Mouse (Mus musculus) left cerebral cortex, postnatal 4 days (tissue): ENCODE data around the gene Slc51b. TPM values are rescaled to one million over a fixed set of nuclear protein-coding genes. Genes with fewer than 3 reads are reported as not detected.

Experiments
- DNase-seq: peaks from one replicate; pipeline ENCODE4 v3.0.0-alpha.2; 2022
- intact Hi-C: fragments of 180-260 bp; cut with DNase I; formaldehyde crosslinking; loops from one replicate; pipeline ENCODE4 v1.15.1; 2025
- total RNA-seq, 2 experiments: library from RNA; stranded (reverse); gene quantifications; 2 replicates each; pipeline ENCODE4 v1.2.3; 2021

Slc51b gene
- total RNA-seq, 2 experiments from 2014 or later, result not detected

GRCm38 (mm10) chr9:65411326-65411725 lies 11.4 kb downstream of the Slc51b start:
- intact Hi-C loops, result no loop called here
- no peak for DNase-seq

DNA sequence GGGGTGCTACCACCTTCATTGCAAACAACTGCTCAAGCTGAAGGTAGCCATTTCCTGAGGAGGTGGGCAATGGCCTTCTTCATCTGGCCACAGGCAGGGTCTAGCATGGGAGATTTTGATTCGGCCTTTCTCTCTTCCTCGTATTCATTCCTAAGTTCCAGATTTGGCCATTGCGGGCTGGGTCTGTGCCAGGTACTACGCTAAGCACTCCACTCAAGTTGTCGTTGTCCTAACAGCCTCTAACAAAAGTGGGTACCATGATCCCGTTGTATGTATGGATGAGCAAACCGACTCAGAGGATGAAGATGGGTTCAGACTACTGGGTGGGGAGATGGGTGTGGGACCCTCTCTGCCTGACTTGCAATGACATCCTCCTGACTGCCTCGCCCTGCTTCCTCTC lies 12.4 kb downstream of the Slc51b start:
- no peak for DNase-seq
- intact Hi-C loops, result no loop called here

DNA sequence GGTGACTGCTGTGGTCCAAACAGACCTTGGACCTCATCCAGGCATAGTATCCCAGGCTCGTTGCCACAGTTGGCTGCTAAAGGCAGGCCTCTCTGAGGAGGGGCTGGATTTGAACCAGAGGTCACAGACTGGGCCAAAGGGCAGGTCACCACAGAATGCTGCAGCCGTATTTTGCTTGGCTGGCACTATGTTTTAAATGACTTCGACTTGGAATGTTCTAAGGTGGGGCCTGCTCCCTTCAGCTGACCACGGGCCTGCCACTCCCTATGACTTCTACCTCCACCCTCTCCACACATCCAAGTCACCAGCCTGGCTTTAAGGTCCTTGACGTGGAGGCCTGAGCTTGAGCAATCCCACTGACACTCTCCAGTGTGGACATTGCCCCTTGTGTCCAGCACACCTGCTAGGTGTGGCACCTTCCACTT lies 13.9 kb downstream of the Slc51b start:
- intact Hi-C loops, result no loop called here
- DNase-seq, result no peak

DNA sequence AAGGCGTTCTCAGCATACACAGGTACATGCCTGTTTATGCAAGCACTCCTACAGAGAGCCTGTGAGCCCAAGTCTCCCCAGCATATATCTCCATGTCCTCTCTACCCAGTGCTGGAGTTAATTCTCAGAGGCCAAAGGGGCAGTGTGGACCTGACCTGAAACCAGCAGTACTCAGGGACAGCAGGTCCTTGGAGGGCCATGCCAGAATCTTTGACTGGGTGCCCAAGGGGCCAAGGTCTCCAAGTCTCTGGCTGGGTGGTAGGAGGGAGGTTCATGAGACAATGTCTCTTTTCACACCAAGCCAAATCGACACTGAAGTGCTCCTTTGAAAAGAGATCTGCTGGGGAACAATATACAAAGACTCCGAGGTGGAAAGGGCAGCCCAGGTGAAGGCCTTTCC lies 14.9 kb downstream of the Slc51b start:
- intact Hi-C loops, result no loop called here
- no peak for DNase-seq

DNA sequence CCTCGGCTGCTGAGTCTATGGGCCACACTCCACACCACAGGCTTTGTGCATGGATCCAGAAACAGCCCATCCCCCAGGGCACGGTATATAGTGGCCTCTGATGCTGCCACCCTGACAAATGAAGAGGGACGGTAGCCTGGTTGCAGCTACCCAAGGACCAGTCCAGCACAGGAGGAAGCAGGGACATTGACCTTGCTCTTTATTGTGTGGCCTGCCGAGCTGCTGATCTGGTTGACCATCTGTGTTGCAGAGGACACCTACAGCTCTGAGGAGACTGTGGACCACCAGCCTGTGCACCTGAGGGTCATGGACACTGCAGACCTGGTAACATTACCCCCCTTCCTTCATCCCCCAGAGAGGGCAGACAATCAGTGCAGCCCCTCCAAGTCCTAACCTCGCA lies 15.4 kb downstream of the Slc51b start:
- intact Hi-C loops, result no loop called here
- no peak for DNase-seq

- no peak for DNase-seq
- intact Hi-C loops, result no loop called here
Observed at GRCm38 (mm10) chr9:65405184-65405449, 17.6 kb downstream of the Slc51b start.

- intact Hi-C loops, result no loop called here
- peak; percentile 79 for DNase-seq
Observed at GRCm38 (mm10) chr9:65404331-65405183, 18.2 kb downstream of the Slc51b start.

DNA sequence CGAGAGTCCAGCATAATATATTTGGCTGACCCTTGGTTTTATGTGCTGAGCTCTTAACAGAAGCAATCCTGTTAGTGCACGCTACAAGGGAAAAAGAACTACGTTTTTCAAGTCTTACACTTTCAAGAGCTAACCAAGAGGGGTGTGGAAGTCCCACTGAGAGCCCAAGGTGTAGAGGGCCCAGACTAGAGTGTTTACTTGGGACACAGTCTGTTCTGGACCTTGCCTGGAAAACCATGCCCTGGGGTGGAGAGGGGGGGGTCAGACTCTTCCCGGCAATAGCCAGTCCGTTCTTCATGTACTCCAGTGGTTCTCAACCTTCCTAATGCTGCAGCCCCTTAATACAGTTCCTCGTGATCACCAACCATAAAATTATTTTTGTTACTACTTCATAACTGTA lies 22.8 kb downstream of the Slc51b start:
- intact Hi-C loops, result no loop called here

DNA sequence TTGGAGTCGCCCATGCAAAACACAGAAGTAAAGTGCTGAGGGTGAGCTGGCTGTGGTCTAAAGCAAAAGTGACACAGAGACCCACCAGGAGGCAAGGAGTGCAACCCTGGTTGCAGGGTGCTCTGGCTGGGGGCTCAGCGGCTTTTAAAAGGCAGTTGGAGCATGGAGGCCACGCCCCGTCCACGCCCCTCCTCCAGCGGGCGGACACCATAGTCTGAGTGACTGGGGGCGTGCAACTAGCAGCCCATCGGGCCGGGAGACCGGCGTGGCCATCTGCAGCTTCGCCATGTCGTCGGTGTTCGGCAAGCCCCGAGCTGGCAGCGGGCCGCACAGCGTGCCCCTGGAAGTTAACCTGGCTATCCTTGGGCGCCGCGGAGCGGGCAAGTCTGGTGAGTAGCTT lies 24.5 kb downstream of the Slc51b start, which contains the start of gene Rasl12:
Rasl12 (plus strand) TSS at position 228 of the 400 bp plus-strand sequence.
- intact Hi-C loops, result no loop called here
- peak; percentile 84 for DNase-seq

More for the DNA sequence above, 22.8 kb downstream of the Slc51b start:
- no peak for DNase-seq

DNA sequence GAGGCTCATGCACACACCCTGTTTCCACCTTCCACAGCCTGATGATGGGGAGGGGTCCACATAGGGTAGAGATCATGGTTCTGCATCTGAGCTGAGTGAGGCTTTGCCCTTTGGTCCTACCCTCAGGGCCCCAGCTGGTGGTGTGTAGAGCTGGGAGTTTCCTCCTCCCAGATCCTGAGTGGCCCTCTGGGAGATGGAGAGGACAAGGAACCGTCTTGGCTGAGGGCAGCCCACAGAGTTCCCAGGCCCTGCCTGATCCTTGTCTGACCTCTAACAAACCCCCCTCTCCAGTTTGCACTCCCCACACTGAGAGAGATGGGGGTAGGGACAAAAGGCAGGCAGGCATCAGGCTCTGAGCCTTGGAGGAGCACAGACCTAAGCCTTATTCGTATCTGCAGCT lies 28.4 kb downstream of the Slc51b start:
- intact Hi-C loops, result no loop called here
- no peak for DNase-seq

DNA sequence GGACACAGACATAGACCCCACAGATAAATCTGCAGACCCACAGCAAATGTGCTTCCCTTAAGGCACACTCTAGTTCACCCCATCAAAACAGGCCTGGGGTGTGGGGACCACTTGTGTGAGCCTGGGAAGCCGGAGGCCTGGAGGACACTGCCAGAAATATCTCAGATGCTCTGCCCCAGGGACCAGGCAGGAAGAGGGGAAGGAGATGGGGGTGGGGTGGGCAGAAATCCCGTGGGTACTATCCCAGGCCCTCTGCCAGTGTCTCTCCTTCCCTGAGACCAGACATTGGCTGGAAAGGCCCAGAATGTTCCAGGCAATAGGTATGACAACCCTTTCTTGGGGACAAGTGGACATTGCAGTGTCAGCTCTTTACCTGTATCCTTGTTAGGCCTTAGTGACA lies 29.1 kb downstream of the Slc51b start:
- intact Hi-C loops, result no loop called here
- no peak for DNase-seq

- peak; percentile 74 for DNase-seq
- intact Hi-C loops, result no loop called here
Observed at GRCm38 (mm10) chr9:65392638-65393364, 30.0 kb downstream of the Slc51b start.

DNA sequence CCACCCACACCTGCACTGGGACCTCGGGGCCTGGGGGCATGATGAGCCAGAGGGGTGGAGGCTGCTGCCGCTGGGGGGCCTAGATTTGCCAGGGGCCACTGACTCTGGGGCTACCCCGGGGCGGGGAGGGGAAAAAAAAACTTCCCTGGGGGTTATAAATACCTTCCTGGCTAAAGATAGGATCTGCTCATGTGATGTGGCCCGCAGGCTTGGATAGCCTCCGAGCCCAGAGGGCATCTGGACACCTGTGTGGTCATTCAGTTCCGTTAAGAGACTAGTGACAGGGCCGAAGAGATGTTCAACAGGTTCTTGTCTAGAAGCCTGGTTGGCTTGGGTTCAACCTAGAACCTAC lies 31.2 kb downstream of the Slc51b start, which contains the start of gene Kbtbd13:
Kbtbd13 (minus strand) TSS at position 40 of the 352 bp plus-strand sequence.
- no peak for DNase-seq
- intact Hi-C loops, result no loop called here

DNA sequence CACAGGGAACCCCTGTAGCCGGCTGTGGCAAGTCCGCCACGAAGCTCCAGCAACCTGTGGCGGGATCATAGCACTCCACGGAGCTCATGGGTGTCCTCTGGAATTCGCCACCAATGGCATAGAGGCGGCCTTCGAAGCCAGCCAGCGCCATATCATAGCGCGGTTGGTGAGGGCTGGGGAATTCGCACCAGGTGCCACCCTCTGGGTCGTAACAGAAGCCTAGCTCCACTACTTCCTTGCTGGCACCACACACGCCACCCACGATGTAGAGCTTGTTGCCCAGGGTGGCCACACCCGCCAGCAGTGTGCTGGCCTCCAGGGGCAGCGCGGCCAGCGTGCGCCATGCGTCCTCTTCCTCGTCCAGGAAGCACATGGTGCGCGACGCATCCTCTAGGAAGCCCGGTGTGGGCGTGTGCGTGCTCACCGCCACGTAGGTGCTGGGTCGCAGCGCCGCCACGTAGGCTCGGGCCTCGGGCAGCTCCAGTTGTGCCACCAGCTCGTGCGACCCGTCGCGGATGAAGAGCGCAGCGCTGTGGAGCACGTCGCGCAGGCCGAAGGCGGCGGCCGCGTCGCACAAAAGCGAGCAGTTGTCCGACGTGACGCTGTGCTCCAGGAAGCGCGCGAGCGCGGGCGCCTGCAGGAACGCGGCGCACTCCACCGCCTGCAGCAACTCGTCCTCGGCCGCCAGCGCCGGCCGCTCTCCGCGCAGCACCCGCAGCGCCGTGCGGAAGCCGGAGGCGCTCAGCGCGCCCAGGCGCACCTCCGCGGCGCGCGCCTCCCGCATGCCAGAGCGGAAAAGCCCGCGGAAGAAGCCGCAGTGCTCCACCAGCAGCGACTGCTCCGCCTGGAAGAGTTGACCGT lies 31.8 kb downstream of the Slc51b start:
- intact Hi-C loops, result no loop called here
- DNase-seq, result no peak

DNA sequence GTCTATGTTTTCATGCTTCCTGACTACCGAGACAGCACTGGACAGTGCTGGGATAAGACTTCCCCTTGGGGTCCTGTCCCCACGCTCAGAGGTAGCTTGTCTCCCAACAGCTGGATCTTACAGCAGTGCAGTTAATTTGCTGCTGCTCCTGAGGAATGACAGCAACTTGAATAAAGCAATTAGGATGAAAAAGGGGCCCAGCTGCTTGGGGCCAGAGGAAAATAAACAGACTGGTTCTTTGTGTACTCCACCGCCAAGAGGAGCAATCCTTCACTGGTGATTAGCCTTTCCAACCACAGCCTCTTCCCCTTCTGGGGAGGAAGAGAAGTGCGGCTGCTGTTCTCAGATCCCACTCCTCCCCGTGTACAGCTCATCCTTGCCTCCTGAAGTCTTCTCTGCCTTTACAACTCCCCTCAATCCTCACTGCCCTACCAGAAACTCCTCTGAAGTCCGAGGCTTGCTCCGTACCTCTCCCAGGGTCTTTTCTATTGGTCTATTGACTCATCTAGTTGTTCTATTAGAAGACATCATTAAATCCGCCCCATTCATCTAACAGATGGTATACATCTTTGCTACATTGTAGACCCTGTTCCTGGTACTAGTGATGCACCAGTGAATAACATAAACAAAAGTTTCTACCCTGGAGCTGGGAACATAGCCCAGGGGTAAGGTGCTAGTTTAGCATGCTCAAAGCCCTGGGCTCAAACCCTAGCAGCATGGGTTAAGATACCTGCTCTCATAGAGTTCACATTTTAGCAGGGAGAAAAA lies 36.2 kb downstream of the Slc51b start:
- no peak for DNase-seq
- intact Hi-C loops, result no loop called here

- intact Hi-C loops, result no loop called here
- DNase-seq, result peak; percentile 29
Observed at GRCm38 (mm10) chr9:65384276-65384675, 38.5 kb downstream of the Slc51b start.

GRCm38 (mm10) chr9:65382751-65383097 lies 40.0 kb downstream of the Slc51b start:
- no peak for DNase-seq
- intact Hi-C loops, result no loop called here

DNA sequence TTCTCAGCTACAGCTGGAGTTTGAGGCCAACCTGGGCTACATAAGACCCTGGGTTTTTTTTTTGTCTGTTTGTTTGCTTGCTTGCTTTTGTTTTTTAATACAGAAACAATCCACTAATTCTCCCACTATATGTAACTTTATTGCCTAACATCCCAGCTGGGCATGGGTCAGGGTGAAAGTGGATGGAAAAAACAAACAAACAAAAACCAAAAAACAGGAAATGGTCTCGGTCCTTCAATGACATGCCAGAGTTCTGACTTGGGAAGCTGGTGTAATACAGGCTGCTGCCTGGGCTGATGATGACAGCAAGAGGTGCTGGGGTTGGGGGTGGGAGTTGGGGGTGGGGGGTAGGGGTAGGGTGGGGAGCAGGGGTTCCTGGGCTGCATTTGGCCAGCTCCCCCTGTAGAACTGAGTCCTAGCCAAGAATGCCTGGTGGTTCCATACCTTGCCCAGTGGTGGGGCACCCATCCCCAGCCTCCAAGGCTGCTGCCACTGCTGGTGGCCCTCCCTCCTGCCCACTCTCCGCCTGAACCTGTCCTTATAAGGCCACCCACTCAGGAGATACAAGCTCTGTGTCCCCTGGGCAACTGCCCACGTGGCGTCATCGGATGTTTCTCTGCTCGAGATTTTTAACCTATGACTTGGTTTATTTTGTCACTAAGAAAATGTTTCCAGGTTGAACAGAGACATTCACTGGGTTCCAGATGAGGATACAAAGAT lies 40.6 kb downstream of the Slc51b start:
- intact Hi-C loops, result no loop called here
- DNase-seq, result no peak

DNA sequence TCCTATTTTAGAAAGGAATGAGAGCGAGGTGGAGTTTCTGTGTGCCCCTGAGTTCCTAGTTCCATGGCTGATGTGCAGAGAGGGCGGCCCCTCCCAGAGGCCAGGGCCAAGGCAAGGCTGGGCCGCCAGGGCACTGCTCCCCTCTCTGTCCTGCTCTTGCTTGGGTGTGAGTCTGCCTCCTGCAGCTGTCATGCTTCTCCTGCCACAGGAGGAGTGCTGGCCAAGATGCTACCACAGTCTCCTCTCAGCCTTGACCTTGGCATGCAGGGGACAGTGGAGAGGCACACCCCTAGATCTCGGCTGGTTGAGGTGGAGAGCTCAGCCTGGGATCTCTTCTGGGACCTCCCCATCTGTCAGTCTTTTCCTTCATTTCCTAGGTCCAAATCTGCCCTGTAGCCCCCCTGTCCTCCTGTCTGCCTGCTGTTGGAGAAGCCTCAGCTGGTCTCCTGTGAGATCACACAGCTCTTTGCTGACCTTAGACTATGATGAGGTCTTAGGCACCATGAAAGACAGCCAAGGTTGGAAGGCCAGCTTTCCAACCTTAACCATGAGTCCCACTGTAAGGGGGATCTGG lies 41.7 kb downstream of the Slc51b start:
- intact Hi-C loops, result no loop called here
- DNase-seq, result no peak
